Mouse (Mus musculus): ENCODE measurements around the gene St3gal2.

DNA sequence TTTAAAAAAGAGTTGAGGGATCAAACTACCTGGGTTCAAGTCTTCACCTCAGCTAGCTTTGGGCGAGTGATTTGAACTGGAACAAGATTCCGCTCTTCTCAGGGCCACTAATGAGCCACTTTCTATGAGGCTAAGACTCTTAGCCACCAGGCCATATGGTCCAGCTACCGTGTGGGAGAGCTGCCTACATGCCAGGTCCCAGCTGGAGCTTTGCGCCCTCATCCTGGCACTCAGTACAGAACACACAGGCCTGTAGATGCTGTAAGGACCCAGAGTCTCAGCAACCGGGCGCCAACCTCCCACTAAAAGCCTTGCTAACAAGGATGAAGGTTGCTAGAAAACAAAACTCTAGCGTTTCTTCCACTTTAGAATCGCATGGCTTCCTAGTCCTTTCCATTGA is 31.3 kb upstream of the St3gal2 start:
- no peak for TF ChIP-seq CTCF (IDR thresholded peaks at IDR 0.05; ENCODE audit: borderline replicate concordance, insufficient read depth, low read length)
- TF ChIP-seq POLR2A (IDR thresholded peaks at IDR 0.05; ENCODE audit: low read depth, low read length), result no peak
